Mouse (Mus musculus) CH12.LX (cell line): ENCODE data around the gene Cacnb2. TPM values are rescaled to one million over a fixed set of nuclear protein-coding genes. Genes with fewer than 3 reads are reported as not detected.

ENCODE experiments used
- DNase-seq: peaks from one replicate; pipeline ENCODE4 v3.0.0-alpha.2; 2013; ENCODE audit errors: extremely low read depth
- H3K27ac ChIP-seq: 2 replicates; pipeline ENCODE4 v1.5.1; 2012; ENCODE audit warnings: low read depth, mild to moderate bottlenecking, control low read depth, moderate library complexity; ENCODE audit not compliant: insufficient read depth
- H3K27me3 ChIP-seq: replicated peaks from 2 replicates; pipeline ENCODE3; 2012; ENCODE audit warnings: inconsistent platforms
- H3K36me3 ChIP-seq, 2 experiments: replicated peaks in 1 of 2; 2 replicates each; pipeline versions ENCODE3 to v1.6.1; 2012; ENCODE audit warnings: inconsistent platforms in 1 of 2, low read length in 1 of 2, mild to moderate bottlenecking in 1 of 2, mixed read lengths in 1 of 2, moderate library complexity in 1 of 2; ENCODE audit not compliant: control insufficient read depth in 1 of 2, insufficient read depth in 1 of 2
- H3K4me1 ChIP-seq, 2 experiments: 2 replicates each; pipeline ENCODE4 v1.6.1; 2012; ENCODE audit warnings: inconsistent platforms in 1 of 2, moderate library complexity in 1 of 2; ENCODE audit not compliant: insufficient read depth in 2 of 2, control insufficient read depth in 1 of 2
- H3K4me2 ChIP-seq: 2 replicates; pipeline ENCODE4 v1.6.1; 2012; ENCODE audit warnings: low read depth, mild to moderate bottlenecking, control low read depth; ENCODE audit not compliant: poor library complexity, insufficient read depth, severe bottlenecking
- H3K4me3 ChIP-seq, 3 experiments: fragments of 150-350 bp in 1 of 3; sonication (generic) in 1 of 3; replicated peaks in 1 of 3; 2 replicates each; pipeline versions ENCODE3 to v1.5.1; 2011 to 2012; ENCODE audit warnings: low read depth in 2 of 3, low read length in 2 of 3, mild to moderate bottlenecking in 2 of 3, moderate library complexity in 2 of 3, control low read depth in 1 of 3, improper control_type of control experiment in 1 of 3, inconsistent platforms in 1 of 3, mixed read lengths in 1 of 3; ENCODE audit not compliant: poor library complexity in 1 of 3
- H3K79me2 ChIP-seq: replicated peaks from 2 replicates; pipeline ENCODE4 v1.6.1; 2012; ENCODE audit warnings: mild to moderate bottlenecking, moderate library complexity; ENCODE audit not compliant: control insufficient read depth, poor library complexity, insufficient read depth, severe bottlenecking; ENCODE audit errors: extremely low read depth
- H3K9ac ChIP-seq: 2 replicates; pipeline ENCODE4 v1.6.1; 2012; ENCODE audit warnings: low read depth, mild to moderate bottlenecking, control low read depth, moderate library complexity; ENCODE audit not compliant: insufficient read depth
- H3K9me3 ChIP-seq: replicated peaks from 2 replicates; pipeline ENCODE3; 2012; ENCODE audit warnings: low read length, inconsistent platforms, mixed read lengths
- BHLHE40 ChIP-seq: IDR thresholded peaks from 2 replicates; pipeline ENCODE4 v1.6.1; 2011; ENCODE audit warnings: mild to moderate bottlenecking, low read depth, low read length, improper control_type of control experiment
- CHD1 ChIP-seq: IDR thresholded peaks from 2 replicates; pipeline ENCODE4 v1.6.1; 2012; ENCODE audit warnings: low read depth, low read length, improper control_type of control experiment, inconsistent platforms
- CHD2 ChIP-seq: IDR thresholded peaks from 2 replicates; pipeline ENCODE4 v1.6.1; 2011; ENCODE audit warnings: low read length, improper control_type of control experiment
- CTCF ChIP-seq, 2 experiments: IDR thresholded peaks in 1 of 2; conservative IDR thresholded peaks in 1 of 2; 2 replicates each; pipeline ENCODE4 v1.5.1; 2011 to 2012; ENCODE audit warnings: low read depth in 2 of 2, low read length in 2 of 2, improper control_type of control experiment in 1 of 2, inconsistent platforms in 1 of 2, mild to moderate bottlenecking in 1 of 2, moderate library complexity in 1 of 2
- EP300 ChIP-seq: IDR thresholded peaks from 2 replicates; pipeline ENCODE4 v1.6.1; 2011; ENCODE audit warnings: low read length, improper control_type of control experiment
- ETS1 ChIP-seq: conservative IDR thresholded peaks from 2 replicates; pipeline ENCODE4 v1.6.1; 2012; ENCODE audit warnings: low read depth, mild to moderate bottlenecking, inconsistent platforms, low read length, improper control_type of control experiment, moderate library complexity
- HCFC1 ChIP-seq: IDR thresholded peaks from 2 replicates; pipeline ENCODE4 v1.6.1; 2012; ENCODE audit warnings: low read depth, mild to moderate bottlenecking, inconsistent platforms, low read length, improper control_type of control experiment
- IRF4 ChIP-seq: IDR thresholded peaks from 2 replicates; pipeline ENCODE4 v1.6.1; 2014; ENCODE audit warnings: low read depth, mild to moderate bottlenecking, inconsistent platforms, low read length, improper control_type of control experiment
- JUN ChIP-seq: IDR thresholded peaks from 2 replicates; pipeline ENCODE4 v1.6.1; 2011; ENCODE audit warnings: low read depth, mild to moderate bottlenecking, low read length, improper control_type of control experiment, moderate library complexity; ENCODE audit not compliant: insufficient read depth
- JUND ChIP-seq: conservative IDR thresholded peaks from 2 replicates; pipeline ENCODE4 v1.6.1; 2011; ENCODE audit warnings: low read depth, low read length, improper control_type of control experiment
- KAT2A ChIP-seq: IDR thresholded peaks from 2 replicates; pipeline ENCODE4 v1.6.1; 2012; ENCODE audit warnings: low read length, improper control_type of control experiment, inconsistent platforms; ENCODE audit not compliant: insufficient replicate concordance
- MAFK ChIP-seq: IDR thresholded peaks from 2 replicates; pipeline ENCODE4 v1.6.1; 2011; ENCODE audit warnings: low read length, improper control_type of control experiment; ENCODE audit not compliant: insufficient replicate concordance
- MEF2A ChIP-seq: IDR thresholded peaks from 2 replicates; pipeline ENCODE4 v1.6.1; 2014; ENCODE audit warnings: low read depth, mild to moderate bottlenecking, inconsistent platforms, low read length, improper control_type of control experiment, borderline replicate concordance
- MXI1 ChIP-seq: IDR thresholded peaks from 2 replicates; pipeline ENCODE4 v1.6.1; 2011; ENCODE audit warnings: mild to moderate bottlenecking, low read depth, low read length, improper control_type of control experiment
- MYC ChIP-seq: IDR thresholded peaks from 2 replicates; pipeline ENCODE4 v1.6.1; 2011; ENCODE audit warnings: low read depth, mild to moderate bottlenecking, improper control_type of control experiment, low read length
- NELFE ChIP-seq: IDR thresholded peaks from 2 replicates; pipeline ENCODE4 v1.6.1; 2011; ENCODE audit warnings: low read depth, low read length, improper control_type of control experiment
- NRF1 ChIP-seq: IDR thresholded peaks from 2 replicates; pipeline ENCODE4 v1.6.1; 2014; ENCODE audit warnings: low read depth, mild to moderate bottlenecking, inconsistent platforms, low read length, improper control_type of control experiment, moderate library complexity
- PAX5 ChIP-seq: IDR thresholded peaks from 2 replicates; pipeline ENCODE4 v1.6.1; 2012; ENCODE audit warnings: low read length, inconsistent platforms, mixed read lengths
- POLR2AphosphoS2 ChIP-seq: IDR thresholded peaks from 2 replicates; pipeline ENCODE4 v1.6.1; 2011; ENCODE audit warnings: low read depth, low read length, improper control_type of control experiment
- RAD21 ChIP-seq: IDR thresholded peaks from 2 replicates; pipeline ENCODE4 v1.6.1; 2011; ENCODE audit warnings: low read depth, mild to moderate bottlenecking, low read length, improper control_type of control experiment, moderate library complexity
- SIN3A ChIP-seq: IDR thresholded peaks from 2 replicates; pipeline ENCODE4 v1.6.1; 2012; ENCODE audit warnings: low read length, improper control_type of control experiment, inconsistent platforms
- SMC3 ChIP-seq: IDR thresholded peaks from 2 replicates; pipeline ENCODE4 v1.6.1; 2011; ENCODE audit warnings: low read depth, low read length, improper control_type of control experiment
- TCF12 ChIP-seq: IDR thresholded peaks from 2 replicates; pipeline ENCODE4 v1.6.1; 2014; ENCODE audit warnings: low read depth, mild to moderate bottlenecking, inconsistent platforms, low read length, improper control_type of control experiment
- UBTF ChIP-seq: IDR thresholded peaks from 2 replicates; pipeline ENCODE4 v1.6.1; 2012; ENCODE audit warnings: low read depth, mild to moderate bottlenecking, inconsistent platforms, low read length, improper control_type of control experiment, moderate library complexity
- ZKSCAN1 ChIP-seq: IDR thresholded peaks from 2 replicates; pipeline ENCODE4 v1.6.1; 2012; ENCODE audit warnings: low read depth, inconsistent platforms, low read length, improper control_type of control experiment, borderline replicate concordance
- ZNF384 ChIP-seq: IDR thresholded peaks from 2 replicates; pipeline ENCODE4 v1.6.1; 2012; ENCODE audit warnings: low read depth, low read length, improper control_type of control experiment, inconsistent platforms
- dilution Hi-C: fragments of 300-500 bp; cut with MboI; formaldehyde crosslinking; loops from 2 replicates; pipeline ENCODE4 v1.14.3; 2020; ENCODE audit warnings: low sequenced_read_pairs; ENCODE audit not compliant: extremely low pct_unique_long_range_greater_than_20kb, extremely low pct_ligation_motif_present
- in situ Hi-C: fragments of 300-500 bp; cut with MboI; formaldehyde crosslinking; loops from 3 replicates; pipeline ENCODE4 v1.14.3; 2019; ENCODE audit warnings: low sequenced_read_pairs, low pct_ligation_motif_present, low pct_unique_long_range_greater_than_20kb, mixed read lengths
- polyA plus RNA-seq: library from polyadenylated mRNA; unstranded; fragments of >175 nt; gene quantifications from 2 replicates; pipeline ENCODE4 v1.2.1, GENCODE M21; 2012; ENCODE audit warnings: low read depth; ENCODE audit not compliant: insufficient read length
- total RNA-seq, 2 experiments: library from RNA; depleted of rRNA; stranded (reverse); fragments of 300-350 nt in 1 of 2; fragments of >200 nt in 1 of 2; gene quantifications; 2 replicates each; pipeline ENCODE4 v1.2.3; 2012 to 2014

The Cacnb2 gene
- total and polyA plus RNA-seq, 3 experiments: 0.42 to 2.8 (median 0.93) TPM

DNA sequence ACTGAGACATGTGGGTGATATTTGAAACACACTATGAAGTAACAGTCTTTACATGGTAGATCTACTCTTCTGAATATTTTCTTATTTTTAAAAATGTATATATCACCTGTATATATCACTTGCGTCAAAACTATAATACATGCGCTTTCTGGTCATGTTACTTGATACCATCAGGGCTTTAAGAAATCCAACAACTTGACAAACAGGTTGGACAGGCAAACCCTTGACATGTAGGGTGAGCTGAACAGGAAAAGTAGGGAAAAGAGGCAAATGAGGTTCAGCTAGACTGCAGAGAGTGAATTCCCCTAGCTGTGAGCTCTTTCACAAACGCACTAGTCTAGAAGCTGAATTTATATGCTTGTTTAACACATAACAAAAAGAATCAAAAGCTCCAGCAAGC is 423.9 kb downstream of the Cacnb2 start:
- peaks cover 0 to 12% of the 10 kb centered on the region in 2 experiments; a peak in 1 of 4 replicates for H3K4me1 ChIP-seq

DNA sequence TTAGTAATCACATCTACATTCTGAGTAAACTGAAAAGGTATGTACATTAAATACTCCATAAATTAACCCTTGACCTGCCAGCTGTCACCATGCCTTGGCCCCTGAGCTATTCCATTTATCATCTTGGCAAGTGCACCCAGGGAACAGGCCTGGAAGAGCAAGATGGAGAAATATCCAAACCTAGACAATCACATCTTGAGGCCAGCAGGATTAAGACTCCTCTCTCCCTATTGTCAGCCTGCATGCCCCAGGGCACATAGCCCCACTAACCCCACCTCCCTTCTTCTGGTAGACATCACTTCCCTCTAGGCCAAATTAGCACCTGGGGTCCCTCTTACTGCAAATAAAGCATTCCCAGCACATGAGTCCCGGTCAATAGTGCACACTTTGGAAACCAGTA is 424.9 kb downstream of the Cacnb2 start:
- no peaks in the 10 kb centered on the region for H3K79me2 ChIP-seq
- H3K9me3 ChIP-seq: no peaks in the 10 kb centered on the region
- H3K27ac ChIP-seq: no peak overlapping the region
- in situ Hi-C loops (no loop called here), dilution Hi-C loops (no loop called here)
- no peaks in the 10 kb centered on the region for H3K27me3 ChIP-seq
- H3K36me3 ChIP-seq: peaks cover 12 to 34% of the 10 kb centered on the region in 2 experiments
- no peak overlapping the region for H3K9ac ChIP-seq
- H3K4me2 ChIP-seq: no peak overlapping the region
- DNase-seq: no peak
- peaks cover 0 to 12% of the 10 kb centered on the region in 2 experiments; a peak in 1 of 4 replicates for H3K4me1 ChIP-seq
- no peak overlapping the region for H3K4me3 ChIP-seq
- no peak for TF ChIP-seq JUND
- no peak for TF ChIP-seq JUN
- TF ChIP-seq ZNF384: no peak
- TF ChIP-seq CTCF (conservative IDR thresholded peaks at IDR 0.05 in 1 of 2, IDR thresholded peaks at IDR 0.05 in 1 of 2; ENCODE audit: low read depth in 2 of 2, low read length in 2 of 2): no peak
- TF ChIP-seq TCF12: no peak
- TF ChIP-seq KAT2A: no peak
- no peak for TF ChIP-seq CHD1
- no peak for TF ChIP-seq IRF4
- no peak for TF ChIP-seq SMC3
- no peak for TF ChIP-seq EP300
- no peak for TF ChIP-seq POLR2AphosphoS2
- no peak for TF ChIP-seq HCFC1
- TF ChIP-seq RAD21: no peak
- TF ChIP-seq UBTF: no peak
- TF ChIP-seq BHLHE40: no peak
- TF ChIP-seq MAFK: no peak
- TF ChIP-seq, all 38 proteins: peak for 0

More for the DNA sequence above, 423.9 kb downstream of the Cacnb2 start:
- Histone ChIP-seq H3K4me2 (no peak overlapping the region), H3K79me2 (no peaks in the 10 kb centered on the region), H3K9me3 (no peaks in the 10 kb centered on the region), H3K36me3 (peaks cover 10 to 29% of the 10 kb centered on the region in 2 experiments), H3K27me3 (no peaks in the 10 kb centered on the region), H3K4me3 (no peak overlapping the region), H3K9ac (no peak overlapping the region), H3K27ac (no peak overlapping the region)
- in situ Hi-C loops: no loop called here
- no peak for TF ChIP-seq JUND
- TF ChIP-seq ETS1: no peak
- TF ChIP-seq MYC: no peak
- TF ChIP-seq CHD2: no peak
- no peak for TF ChIP-seq MAFK
- TF ChIP-seq MXI1: no peak
- no peak for TF ChIP-seq NELFE
- no peak for TF ChIP-seq PAX5
- TF ChIP-seq HCFC1: no peak
- TF ChIP-seq SMC3: no peak
- TF ChIP-seq IRF4: no peak
- TF ChIP-seq ZKSCAN1: no peak
- no peak for TF ChIP-seq MEF2A
- TF ChIP-seq POLR2AphosphoS2: no peak
- TF ChIP-seq BHLHE40: no peak
- TF ChIP-seq CHD1: no peak
- no peak for TF ChIP-seq NRF1
- TF ChIP-seq SIN3A: no peak
- no peak for TF ChIP-seq CTCF (conservative IDR thresholded peaks at IDR 0.05 in 1 of 2, IDR thresholded peaks at IDR 0.05 in 1 of 2; ENCODE audit: low read depth in 2 of 2, low read length in 2 of 2)
- dilution Hi-C loops: no loop called here
- no peak for DNase-seq
